Mouse (Mus musculus): Measurements from ENCODE around the gene Rnpep.

- TF ChIP-seq CTCF (IDR thresholded peaks at IDR 0.05; ENCODE audit: low read depth) = no peak
- TF ChIP-seq EP300 (IDR thresholded peaks at IDR 0.05; ENCODE audit: low read depth) = no peak
Measured at GRCm38 (mm10) chr1:135312201-135312600, 28.3 kb upstream of the Rnpep start.
